Mouse (Mus musculus) thymus, postnatal 0 days (tissue): ENCODE measurements around the gene Dhx8. TPM values are rescaled to one million over a fixed set of nuclear protein-coding genes. Genes with fewer than 3 reads are reported as not detected.

Experiments used
- DNase-seq: peaks from one replicate; pipeline ENCODE4 v3.0.0-alpha.2; 2015; ENCODE audit warnings: low spot score
- polyA plus RNA-seq: library from polyadenylated mRNA; unstranded; fragments of >200 nt; fragmentation: Nextera tagmentation; extraction: Ambion mirVana; gene quantifications from 2 replicates; pipeline ENCODE4 v1.2.1, GENCODE M21; 2015

Dhx8 gene
- polyA plus RNA-seq, 1 experiment from 2014 or later: 53.5 TPM

GRCm38 (mm10) chr11:101790811-101791526 lies 58.2 kb downstream of the Dhx8 start:
- DNase-seq: no peak

DNA sequence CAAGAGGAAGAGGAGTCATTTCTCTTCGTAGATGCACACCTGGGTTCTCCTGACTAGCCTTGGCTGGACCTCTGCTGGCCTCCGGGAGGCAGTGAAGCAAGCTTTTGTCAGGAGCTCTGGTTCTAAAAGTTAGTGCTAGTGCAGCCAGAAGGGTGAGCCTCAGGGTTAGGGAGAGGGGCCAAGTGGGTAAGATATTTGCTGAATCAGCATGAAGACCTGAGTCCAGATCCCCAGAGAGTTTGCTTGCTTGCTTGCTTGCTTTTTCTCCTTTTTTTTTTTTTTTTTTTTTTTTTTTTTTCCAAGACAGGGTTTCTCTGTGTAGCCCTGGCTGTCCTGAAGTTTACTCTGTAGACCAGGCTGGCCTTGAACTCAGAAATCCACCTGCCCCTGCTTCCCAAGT lies 64.6 kb downstream of the Dhx8 start:
- DNase-seq: no peak

- no peak for DNase-seq
Measured at GRCm38 (mm10) chr11:101798083-101798482, 65.4 kb downstream of the Dhx8 start.

DNA sequence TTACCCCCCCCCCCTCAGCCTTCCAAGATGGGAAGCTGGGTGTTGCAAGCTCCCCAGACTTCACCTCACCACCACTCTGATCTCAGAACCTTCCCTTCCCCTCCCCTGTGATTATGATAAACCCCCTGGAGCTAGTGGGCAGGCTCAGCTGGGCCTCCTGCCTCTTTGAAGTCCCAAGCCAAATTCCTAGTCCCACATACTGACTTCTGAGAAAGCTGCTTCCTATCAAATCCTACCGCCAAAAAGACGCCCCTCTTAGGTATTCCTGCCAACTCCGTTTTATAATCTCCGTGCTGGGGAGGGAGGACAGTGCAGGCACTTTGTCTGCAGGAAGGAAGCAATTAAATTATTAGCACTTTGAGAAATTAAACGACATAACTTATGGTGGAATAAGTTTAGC lies 68.7 kb downstream of the Dhx8 start:
- no peak for DNase-seq

DNA sequence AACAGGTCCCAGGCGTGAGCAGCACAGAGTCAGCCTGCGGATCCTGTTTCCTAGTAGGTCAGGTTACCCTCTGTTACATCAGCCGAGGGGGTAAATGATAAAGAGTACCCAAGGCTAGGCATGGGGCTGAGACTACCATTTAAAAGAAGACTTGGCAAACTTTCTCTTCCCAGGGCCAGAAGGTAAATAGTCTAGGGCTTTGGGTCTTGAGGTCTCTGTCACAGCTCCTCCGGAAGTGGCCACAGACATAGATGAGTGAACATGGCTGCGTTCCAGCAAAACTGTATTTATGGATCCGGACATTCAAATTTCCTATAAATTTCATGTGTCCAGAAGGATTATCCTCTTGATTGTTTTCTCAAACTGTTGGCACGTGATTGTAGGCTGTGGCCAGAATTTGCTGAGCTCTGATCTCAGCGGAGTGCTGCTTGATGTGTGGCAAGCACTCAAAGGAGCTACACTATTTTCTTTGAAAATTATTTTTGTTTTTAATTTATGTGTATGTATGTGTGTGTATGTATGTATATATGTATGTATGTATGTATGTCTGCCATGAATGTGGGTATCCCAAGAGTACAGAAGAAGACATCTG lies 72.5 kb downstream of the Dhx8 start:
- DNase-seq: no peak

- DNase-seq: no peak
Measured at GRCm38 (mm10) chr11:101806741-101807140, 74.0 kb downstream of the Dhx8 start.

DNA sequence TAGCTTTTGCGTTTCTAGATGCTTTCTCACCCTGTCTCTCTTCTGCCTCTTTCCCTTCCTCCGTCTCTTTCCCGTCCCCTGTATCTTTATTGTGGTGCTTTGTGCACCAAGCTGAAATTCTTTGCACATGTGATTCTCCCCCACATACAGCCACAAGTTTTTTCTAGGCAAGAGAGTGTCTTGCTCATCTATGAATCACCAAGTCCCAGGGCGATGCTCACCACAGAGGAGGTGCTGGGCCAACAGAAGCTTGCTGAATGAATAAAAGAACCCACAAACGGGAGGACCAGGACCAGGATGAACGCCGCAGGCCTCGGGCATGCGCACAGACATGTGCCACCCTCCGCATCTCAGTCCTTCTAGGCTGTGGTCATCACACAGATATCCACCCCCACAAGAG lies 74.5 kb downstream of the Dhx8 start:
- no peak for DNase-seq

- DNase-seq: no peak
Measured at GRCm38 (mm10) chr11:101809060-101809828, 76.5 kb downstream of the Dhx8 start.

- peak; percentile 64 for DNase-seq
Measured at GRCm38 (mm10) chr11:101813259-101813658, 80.5 kb downstream of the Dhx8 start.

GRCm38 (mm10) chr11:101814375-101815102 lies 81.8 kb downstream of the Dhx8 start:
- peak; percentile 65 for DNase-seq

DNA sequence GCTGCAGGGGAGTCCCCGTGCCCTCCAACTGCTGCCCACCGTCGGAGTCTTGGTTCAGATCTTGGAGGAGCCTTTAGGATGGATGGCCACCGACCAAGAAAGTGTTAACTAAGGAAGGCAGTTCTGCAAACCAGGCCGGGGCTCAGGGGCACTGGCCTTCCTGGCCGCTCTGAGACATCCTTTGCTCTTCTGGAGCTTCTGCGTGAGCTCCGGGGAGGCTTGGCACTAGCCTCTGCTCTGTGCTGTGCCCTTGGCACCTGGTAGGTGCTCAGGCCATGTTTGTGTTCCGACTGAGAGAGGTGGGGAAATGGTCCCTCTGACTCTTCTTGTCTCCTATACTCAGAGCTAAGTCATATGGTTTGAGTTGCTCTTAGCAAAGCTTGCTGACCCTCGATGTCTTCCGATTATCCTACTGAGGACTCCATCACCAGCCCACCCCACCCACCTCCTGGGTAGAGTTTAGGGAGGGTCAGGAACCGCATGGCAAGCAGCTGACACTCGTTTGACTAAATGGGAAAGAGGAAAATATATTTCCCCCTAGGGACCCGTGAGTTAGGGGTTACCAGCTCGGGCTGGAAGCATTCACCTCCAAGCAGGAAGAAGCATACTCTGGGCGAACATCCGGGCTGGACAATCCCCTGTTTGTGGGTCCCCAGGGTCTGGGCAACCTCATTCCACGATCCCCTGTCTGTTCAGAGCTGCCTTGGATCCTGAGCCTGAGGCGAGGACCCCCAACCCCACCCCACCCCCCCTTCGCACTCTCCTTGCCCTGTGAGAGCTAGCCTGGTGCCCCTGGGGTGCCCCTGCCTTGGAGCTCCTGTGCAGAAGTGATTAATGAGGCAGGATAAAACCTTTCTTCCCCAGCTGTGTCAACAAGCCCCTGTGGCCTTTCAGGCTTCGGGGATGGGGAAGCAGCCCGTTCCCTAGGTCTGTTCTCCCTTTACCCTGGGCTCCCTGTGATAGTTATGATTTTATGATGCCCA lies 82.7 kb downstream of the Dhx8 start:
- DNase-seq: peak; percentile 2

Other genes with a start within 250 kb of the Dhx8 start
- 9.1 and 9.8 TPM in 2 replicates for gene Brca1, start 181.0 kb upstream of the Dhx8 start, polyA plus RNA-seq
- 39.8 and 40.2 TPM in 2 replicates for gene Nbr1, start 180.8 kb upstream of the Dhx8 start, polyA plus RNA-seq
- 7.9 and 9.2 TPM in 2 replicates for gene Tmem106a, start 150.7 kb upstream of the Dhx8 start, polyA plus RNA-seq
- gene Gm11634, start 133.7 kb upstream of the Dhx8 start, polyA plus RNA-seq: not detected in 2 replicates
- 44.5 and 46.0 TPM in 2 replicates for gene Rdm1, start 105.7 kb upstream of the Dhx8 start, polyA plus RNA-seq
- gene Arl4d, start 67.4 kb upstream of the Dhx8 start, polyA plus RNA-seq: 3.0 and 3.1 TPM in 2 replicates
- gene Etv4, start 52.5 kb downstream of the Dhx8 start, polyA plus RNA-seq: 1.5 and 2.0 TPM in 2 replicates
- 2.8 and 3.6 TPM in 2 replicates for gene Meox1, start 161.5 kb downstream of the Dhx8 start, polyA plus RNA-seq
- gene Sost, start 234.1 kb downstream of the Dhx8 start, polyA plus RNA-seq: 0.08 and 0.66 TPM in 2 replicates